Mouse (Mus musculus): ENCODE results near the gene Fam71b. TPM values are rescaled to one million over a fixed set of nuclear protein-coding genes. Genes with fewer than 3 reads are reported as not detected.

Fam71b gene
- polyA plus RNA-seq, 1 experiment = 203 TPM

GRCm38 (mm10) chr11:46373071-46374030, 23.0 kb upstream of the Fam71b start:
- no peak overlapping the region for H3K4me3 ChIP-seq (ENCODE audit: control insufficient read depth, low read depth, low read length)
- H3K4me1 ChIP-seq (ENCODE audit: control insufficient read depth, insufficient read depth, low read length) = no peaks in the 10 kb centered on the region
- no peak for TF ChIP-seq POLR2A (IDR thresholded peaks at IDR 0.05; ENCODE audit: control insufficient read depth, low read depth, low read length)
- TF ChIP-seq CTCF (IDR thresholded peaks at IDR 0.05; ENCODE audit: control insufficient read depth, insufficient read depth, insufficient replicate concordance, low read depth, low read length) = no peak
- no peak overlapping the region for H3K27ac ChIP-seq (ENCODE audit: control insufficient read depth, insufficient read depth, low read depth, low read length)
- H3K36me3 ChIP-seq (ENCODE audit: control insufficient read depth, insufficient read depth, low read length) = no peaks in the 10 kb centered on the region
- H3K27me3 ChIP-seq (ENCODE audit: control insufficient read depth, insufficient read depth, low read length) = no peaks in the 10 kb centered on the region

DNA sequence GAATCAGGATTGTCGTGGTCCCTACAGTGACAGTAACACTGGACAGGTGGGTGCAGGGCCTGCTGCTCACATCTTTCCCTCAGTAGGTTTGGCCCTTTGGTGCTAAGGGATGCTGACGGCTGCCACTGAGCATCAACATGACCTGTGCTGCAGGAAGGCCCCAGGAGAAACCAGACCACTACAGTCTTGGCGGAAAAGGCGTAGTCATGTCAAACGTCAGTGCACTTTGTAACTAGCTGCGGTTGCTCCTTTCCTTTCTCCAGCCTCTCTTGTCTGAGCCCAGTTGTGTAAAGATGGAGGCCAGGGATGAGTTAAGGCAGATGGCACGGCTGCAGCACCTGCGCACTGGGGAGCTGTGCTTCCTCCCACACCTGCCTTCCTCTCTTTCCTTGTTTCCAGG, 21.3 kb upstream of the Fam71b start:
- TF ChIP-seq POLR2A (IDR thresholded peaks at IDR 0.05; ENCODE audit: control insufficient read depth, low read depth, low read length) (no peak), CTCF (IDR thresholded peaks at IDR 0.05; ENCODE audit: control insufficient read depth, insufficient read depth, insufficient replicate concordance, low read depth, low read length) (no peak)
- Histone ChIP-seq H3K4me1 (ENCODE audit: control insufficient read depth, insufficient read depth, low read length) (no peaks in the 10 kb centered on the region), H3K4me3 (ENCODE audit: control insufficient read depth, low read depth, low read length) (no peak overlapping the region), H3K36me3 (ENCODE audit: control insufficient read depth, insufficient read depth, low read length) (no peaks in the 10 kb centered on the region), H3K27me3 (ENCODE audit: control insufficient read depth, insufficient read depth, low read length) (no peaks in the 10 kb centered on the region), H3K27ac (ENCODE audit: control insufficient read depth, insufficient read depth, low read depth, low read length) (no peak overlapping the region)

- TF ChIP-seq POLR2A (IDR thresholded peaks at IDR 0.05; ENCODE audit: control insufficient read depth, low read depth, low read length) (no peak), CTCF (IDR thresholded peaks at IDR 0.05; ENCODE audit: control insufficient read depth, insufficient read depth, insufficient replicate concordance, low read depth, low read length) (no peak)
- H3K27ac ChIP-seq (ENCODE audit: control insufficient read depth, insufficient read depth, low read depth, low read length) = no peak overlapping the region
- no peaks in the 10 kb centered on the region for H3K27me3 ChIP-seq (ENCODE audit: control insufficient read depth, insufficient read depth, low read length)
- no peak overlapping the region for H3K4me3 ChIP-seq (ENCODE audit: control insufficient read depth, low read depth, low read length)
- no peaks in the 10 kb centered on the region for H3K36me3 ChIP-seq (ENCODE audit: control insufficient read depth, insufficient read depth, low read length)
- H3K4me1 ChIP-seq (ENCODE audit: control insufficient read depth, insufficient read depth, low read length) = no peaks in the 10 kb centered on the region
Observed at GRCm38 (mm10) chr11:46377316-46377715, 19.0 kb upstream of the Fam71b start.

DNA sequence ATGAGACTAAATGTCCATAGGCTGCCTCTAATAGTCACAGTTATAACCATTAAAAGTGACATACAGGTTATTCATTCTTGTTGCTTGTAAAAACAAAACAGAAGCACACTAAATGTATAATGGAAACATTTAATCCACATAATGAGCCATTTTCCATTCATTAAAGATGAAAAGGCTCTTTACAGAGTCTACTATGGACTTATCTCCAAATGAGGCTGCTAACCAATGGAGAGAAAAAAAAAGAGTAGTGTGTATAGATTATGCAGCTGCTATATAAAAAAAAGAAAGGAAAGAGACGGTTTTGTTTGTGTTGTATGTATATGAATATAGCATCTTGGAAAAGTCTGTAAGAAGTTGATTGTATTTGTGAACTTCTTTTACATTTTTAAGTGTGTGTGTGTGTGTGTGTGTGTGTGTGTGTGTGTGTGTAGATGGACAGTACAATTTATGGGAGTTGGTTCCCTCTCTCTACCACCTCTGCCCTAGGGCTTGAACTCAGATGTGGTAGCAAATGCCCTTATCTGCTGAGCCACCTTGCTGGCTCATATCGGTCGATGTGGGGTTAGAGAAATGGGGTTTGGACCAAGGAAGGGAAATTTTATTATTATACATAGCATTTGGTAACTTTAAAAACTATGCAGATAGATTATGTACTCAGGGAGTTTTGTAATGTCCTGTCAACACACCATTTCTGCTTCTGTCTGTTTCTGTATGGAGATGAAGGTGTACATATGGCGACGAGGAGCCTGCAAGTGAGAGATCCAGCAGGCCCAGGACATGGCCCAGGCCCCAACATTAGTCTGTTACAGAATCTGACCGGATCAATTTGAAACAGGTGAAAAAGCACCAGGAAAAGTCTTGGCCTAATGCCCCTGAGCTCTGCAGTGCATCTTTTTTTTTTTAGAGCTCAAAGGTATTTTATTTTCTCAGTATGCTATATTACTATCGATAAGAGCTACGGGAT, 18.3 kb upstream of the Fam71b start:
- H3K4me3 ChIP-seq (ENCODE audit: control insufficient read depth, low read depth, low read length) = no peak overlapping the region
- no peak overlapping the region for H3K27ac ChIP-seq (ENCODE audit: control insufficient read depth, insufficient read depth, low read depth, low read length)
- H3K27me3 ChIP-seq (ENCODE audit: control insufficient read depth, insufficient read depth, low read length) = no peaks in the 10 kb centered on the region
- no peaks in the 10 kb centered on the region for H3K4me1 ChIP-seq (ENCODE audit: control insufficient read depth, insufficient read depth, low read length)
- no peaks in the 10 kb centered on the region for H3K36me3 ChIP-seq (ENCODE audit: control insufficient read depth, insufficient read depth, low read length)
- no peak for TF ChIP-seq POLR2A (IDR thresholded peaks at IDR 0.05; ENCODE audit: control insufficient read depth, low read depth, low read length)
- no peak for TF ChIP-seq CTCF (IDR thresholded peaks at IDR 0.05; ENCODE audit: control insufficient read depth, insufficient read depth, insufficient replicate concordance, low read depth, low read length)

DNA sequence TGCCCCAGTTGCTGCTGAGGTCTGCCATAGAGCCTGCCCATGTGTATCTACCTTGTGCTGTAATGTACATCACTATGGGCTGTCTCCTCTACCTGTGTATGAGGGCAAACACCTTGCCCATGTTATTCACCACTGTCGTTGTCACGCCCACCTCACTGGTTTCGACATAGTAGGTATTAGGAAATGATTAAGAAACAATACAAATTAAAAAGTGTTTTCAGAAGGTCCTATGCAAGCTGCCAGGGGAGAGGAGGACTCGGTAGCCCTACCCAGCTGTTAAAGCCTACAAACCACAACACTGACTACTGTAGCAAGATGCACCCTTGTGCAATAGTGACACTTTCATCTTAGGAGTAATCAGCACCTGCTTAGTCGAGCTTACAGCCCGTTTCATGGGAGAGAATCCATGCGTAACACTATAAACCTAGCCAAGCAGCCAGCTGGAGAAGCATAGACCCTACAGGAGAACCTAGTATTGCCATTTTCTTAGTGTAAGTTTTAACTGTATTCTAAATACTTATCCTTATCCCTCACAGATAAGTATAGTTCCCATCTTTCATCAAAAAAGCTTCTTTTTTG, 16.2 kb upstream of the Fam71b start:
- Histone ChIP-seq H3K4me3 (ENCODE audit: control insufficient read depth, low read depth, low read length) (no peak overlapping the region), H3K27ac (ENCODE audit: control insufficient read depth, insufficient read depth, low read depth, low read length) (no peak overlapping the region), H3K27me3 (ENCODE audit: control insufficient read depth, insufficient read depth, low read length) (no peaks in the 10 kb centered on the region), H3K4me1 (ENCODE audit: control insufficient read depth, insufficient read depth, low read length) (no peaks in the 10 kb centered on the region), H3K36me3 (ENCODE audit: control insufficient read depth, insufficient read depth, low read length) (no peaks in the 10 kb centered on the region)
- TF ChIP-seq CTCF (IDR thresholded peaks at IDR 0.05; ENCODE audit: control insufficient read depth, insufficient read depth, insufficient replicate concordance, low read depth, low read length) = no peak
- no peak for TF ChIP-seq POLR2A (IDR thresholded peaks at IDR 0.05; ENCODE audit: control insufficient read depth, low read depth, low read length)

DNA sequence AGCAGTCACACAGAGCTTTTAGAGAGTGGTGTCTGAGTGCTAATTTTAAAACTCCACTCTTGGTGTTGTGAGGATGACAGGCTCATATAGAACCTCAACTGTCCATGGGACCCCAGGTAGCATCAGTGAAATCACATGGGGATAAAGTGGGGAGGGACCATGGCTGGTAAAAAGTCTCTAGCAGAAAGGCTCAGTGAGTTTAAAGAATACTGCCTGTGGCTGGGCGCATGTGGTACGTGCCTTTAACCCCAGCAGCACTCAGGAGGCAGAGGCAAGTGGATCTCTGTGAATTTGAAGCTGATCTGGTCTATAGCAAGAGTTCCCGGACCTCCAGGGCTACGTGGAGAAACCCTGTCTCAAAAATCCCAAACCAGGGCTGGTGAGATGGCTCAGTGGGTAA, 13.9 kb upstream of the Fam71b start:
- H3K27ac ChIP-seq (ENCODE audit: control insufficient read depth, insufficient read depth, low read depth, low read length) = no peak overlapping the region
- no peaks in the 10 kb centered on the region for H3K27me3 ChIP-seq (ENCODE audit: control insufficient read depth, insufficient read depth, low read length)
- H3K4me3 ChIP-seq (ENCODE audit: control insufficient read depth, low read depth, low read length) = no peak overlapping the region
- TF ChIP-seq CTCF (IDR thresholded peaks at IDR 0.05; ENCODE audit: control insufficient read depth, insufficient read depth, insufficient replicate concordance, low read depth, low read length) (no peak), POLR2A (IDR thresholded peaks at IDR 0.05; ENCODE audit: control insufficient read depth, low read depth, low read length) (no peak)
- no peaks in the 10 kb centered on the region for H3K4me1 ChIP-seq (ENCODE audit: control insufficient read depth, insufficient read depth, low read length)
- H3K36me3 ChIP-seq (ENCODE audit: control insufficient read depth, insufficient read depth, low read length) = no peaks in the 10 kb centered on the region

All from testis, adult 2 months (tissue).